Mouse (Mus musculus): ENCODE measurements around the gene Bicd2.

The Bicd2 gene

DNA sequence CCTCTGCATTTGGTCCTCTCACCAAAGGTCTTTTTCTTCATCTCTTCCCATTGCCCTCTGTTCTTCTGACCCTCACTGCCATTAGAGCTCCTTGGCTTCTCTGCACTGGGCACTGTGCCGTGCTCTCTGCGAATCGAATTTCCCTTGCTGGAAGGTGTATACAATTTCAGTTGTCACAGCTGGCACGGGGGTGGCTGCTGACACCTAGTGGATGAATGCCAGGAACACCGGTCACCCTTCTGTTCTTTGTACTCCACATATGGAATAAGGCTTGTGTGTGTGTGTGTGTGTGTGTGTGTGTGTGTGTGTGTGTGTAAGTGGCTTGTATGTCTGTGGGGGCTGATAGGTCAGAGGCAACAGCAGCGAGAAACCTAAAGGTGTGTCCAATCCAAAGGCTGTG is 58.8 kb downstream of the Bicd2 start:
- no peak for DNase-seq (ENCODE audit: low spot score in 2 of 2)

DNA sequence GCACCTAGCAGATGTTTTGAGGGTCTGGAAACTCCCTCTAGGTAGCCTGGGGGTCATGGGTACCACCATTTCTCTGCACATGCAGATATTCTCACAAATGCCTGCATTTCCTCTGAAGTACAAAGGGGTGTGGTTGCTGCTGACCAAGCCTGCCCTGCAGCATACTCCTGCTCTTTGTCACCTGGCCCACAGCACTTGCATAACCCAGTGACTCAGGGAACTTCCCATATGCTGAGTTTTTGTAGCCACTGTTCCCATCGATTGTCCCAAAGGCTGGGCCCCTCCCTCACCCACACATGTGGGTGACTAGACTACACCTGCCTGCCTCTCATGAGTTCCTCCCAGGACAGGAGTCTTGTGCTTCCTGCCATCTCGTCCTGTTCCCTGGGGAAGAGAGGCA is 61.2 kb downstream of the Bicd2 start:
- no peak for DNase-seq (ENCODE audit: low spot score in 2 of 2)

- no peak for DNase-seq (ENCODE audit: low spot score in 2 of 2)
Observed at GRCm38 (mm10) chr13:49407795-49408194, 66.4 kb downstream of the Bicd2 start.

GRCm38 (mm10) chr13:49420754-49421605 is 79.6 kb downstream of the Bicd2 start, which contains the start of gene Ippk:
Ippk (plus strand) TSS chr13:49421249.
- DNase-seq (ENCODE audit: low spot score in 2 of 2), result peak; percentile 98 to 99

GRCm38 (mm10) chr13:49421606-49421917 is 80.2 kb downstream of the Bicd2 start:
- no peak for DNase-seq (ENCODE audit: low spot score in 2 of 2)

DNA sequence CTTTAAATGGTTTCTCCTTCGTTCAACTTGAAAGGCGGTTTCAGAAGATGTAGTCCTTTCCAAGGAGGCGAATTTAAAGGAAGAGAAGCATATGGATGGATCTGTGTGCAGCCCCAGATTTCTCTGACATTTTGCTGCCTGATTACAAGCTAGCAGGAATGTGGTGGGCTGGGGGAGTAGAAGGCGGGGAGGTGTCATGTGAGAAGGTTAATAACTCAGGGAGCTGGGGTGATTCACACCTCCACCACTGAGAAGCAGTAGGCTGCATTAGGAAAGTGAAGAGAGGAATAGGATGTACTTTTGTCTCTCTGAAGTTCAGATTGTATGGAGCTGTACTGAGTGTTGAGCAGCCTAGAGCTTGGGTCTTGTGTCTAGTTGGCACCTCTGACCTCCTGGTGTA is 80.6 kb downstream of the Bicd2 start:
- DNase-seq (ENCODE audit: low spot score in 2 of 2), result no peak

GRCm38 (mm10) chr13:49426736-49427135 is 85.4 kb downstream of the Bicd2 start:
- DNase-seq (ENCODE audit: low spot score in 2 of 2), result no peak

DNA sequence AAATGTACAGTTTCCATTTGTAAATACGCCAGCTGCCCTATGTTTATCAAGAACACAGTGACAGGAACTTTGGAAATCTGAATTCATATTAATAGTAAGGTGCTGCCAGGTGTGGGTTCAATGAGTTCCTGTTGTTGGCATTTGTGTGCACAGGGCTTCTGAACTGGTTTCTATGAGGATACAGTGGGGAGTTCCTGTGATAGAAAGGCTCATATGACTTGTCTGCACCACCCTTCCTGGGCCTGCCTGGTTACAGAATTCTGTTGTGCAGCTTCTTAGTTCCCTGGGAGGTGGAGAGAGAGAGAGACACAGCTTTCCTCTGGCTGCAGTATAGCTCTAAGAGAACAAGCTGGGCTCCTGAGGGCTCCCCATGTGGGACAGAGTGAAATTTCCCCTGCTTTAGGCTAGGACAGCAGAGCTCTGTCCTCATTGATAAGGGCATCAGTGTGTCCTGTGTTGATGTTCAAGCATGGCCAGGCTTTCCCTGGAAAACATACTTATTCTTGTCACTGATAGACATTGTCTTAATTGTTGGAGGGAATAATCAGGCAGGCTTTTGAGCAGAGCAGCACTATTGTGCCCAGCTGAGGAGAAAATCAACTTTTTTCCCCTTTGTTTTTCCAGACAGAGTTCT is 86.8 kb downstream of the Bicd2 start:
- no peak for DNase-seq (ENCODE audit: low spot score in 2 of 2)

DNA sequence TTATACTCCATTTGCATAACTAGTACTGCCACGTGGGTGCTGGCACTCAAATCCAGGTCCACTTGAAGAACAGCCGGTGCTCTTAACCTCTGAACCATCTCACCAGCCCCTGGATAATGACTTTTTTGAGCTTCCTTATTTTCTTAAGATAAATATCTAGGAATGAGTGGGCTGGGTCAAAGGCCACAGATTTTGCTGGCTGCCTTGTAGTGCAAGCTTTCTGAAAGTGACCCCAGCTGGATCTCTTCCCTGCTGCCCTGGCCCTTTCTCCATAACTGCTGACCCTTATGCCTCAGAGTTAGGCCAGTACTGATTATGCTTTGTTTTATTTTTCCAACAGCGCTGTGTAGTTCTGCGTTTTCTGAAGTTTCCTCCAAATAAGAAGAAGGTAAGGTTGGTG is 89.1 kb downstream of the Bicd2 start:
- DNase-seq (ENCODE audit: low spot score in 2 of 2), result no peak

GRCm38 (mm10) chr13:49433268-49434029 is 92.1 kb downstream of the Bicd2 start:
- no peak for DNase-seq (ENCODE audit: low spot score in 2 of 2)

DNA sequence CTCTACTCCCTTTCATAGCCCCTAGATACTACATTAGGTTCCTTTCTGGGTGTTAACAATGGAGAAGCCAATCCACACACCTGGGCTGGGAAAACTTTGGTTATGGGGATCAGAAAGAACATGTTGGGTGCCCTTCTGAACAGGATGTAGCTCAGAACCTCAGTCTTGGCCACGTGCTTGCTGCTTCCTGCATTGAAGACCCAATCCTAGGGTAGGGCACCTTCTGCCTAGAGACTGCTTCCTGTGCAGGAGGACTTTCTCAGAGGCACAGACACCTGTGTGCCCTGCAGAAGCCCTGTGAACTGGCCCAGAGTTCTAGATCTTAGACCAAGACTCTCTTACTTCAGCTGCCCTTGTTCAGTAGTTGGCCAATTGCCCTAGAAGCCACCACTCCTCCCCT is 94.4 kb downstream of the Bicd2 start:
- DNase-seq (ENCODE audit: low spot score in 2 of 2), result no peak

DNA sequence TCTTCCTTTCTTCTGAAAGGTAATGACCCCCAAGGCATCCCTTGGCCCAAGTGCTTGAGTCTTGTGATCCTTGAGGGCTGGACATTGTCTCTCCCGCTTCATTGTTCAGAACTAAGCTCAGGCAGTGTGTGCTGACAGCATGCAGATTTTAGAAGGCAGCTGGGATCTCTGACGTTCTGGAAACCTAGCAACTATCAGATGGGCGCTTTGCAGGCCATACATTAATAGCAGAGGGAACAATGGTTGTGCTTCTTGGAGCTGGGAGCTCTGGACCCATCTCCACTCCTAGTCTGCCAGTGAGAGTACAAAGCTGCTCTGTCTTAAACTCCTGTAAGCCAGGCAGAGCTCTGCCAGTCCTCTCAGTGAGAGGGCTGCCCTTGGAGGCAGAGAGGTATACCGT is 94.8 kb downstream of the Bicd2 start:
- no peak for DNase-seq (ENCODE audit: low spot score in 2 of 2)

Measured in spleen, postnatal 36 days (tissue).